Mouse (Mus musculus) MEL (cell line): Measurements from ENCODE around the gene Pla2g6. TPM values are rescaled to one million over a fixed set of nuclear protein-coding genes. Genes with fewer than 3 reads are reported as not detected.

Source experiments
- DNase-seq: peaks from one replicate; pipeline ENCODE4 v3.0.0; 2011; ENCODE audit warnings: low read depth, low spot score
- H3K27ac ChIP-seq: 2 replicates; pipeline ENCODE4 v1.5.1; 2012; ENCODE audit warnings: low read depth, mild to moderate bottlenecking, control low read depth, low read length, moderate library complexity; ENCODE audit not compliant: control insufficient read depth
- H3K27me3 ChIP-seq, 2 experiments: fragments of 150-350 bp in 1 of 2; sonication (generic) in 1 of 2; 2 replicates each; pipeline ENCODE4 v1.6.1; 2012; ENCODE audit warnings: low read length in 2 of 2, mild to moderate bottlenecking in 2 of 2, improper control_type of control experiment in 1 of 2, moderate library complexity in 1 of 2; ENCODE audit not compliant: insufficient read depth in 2 of 2, control insufficient read depth in 1 of 2
- H3K36me3 ChIP-seq, 2 experiments: 2 replicates each; pipeline ENCODE4 v1.6.1; 2012 to 2014; ENCODE audit warnings: low read length in 2 of 2, improper control_type of control experiment in 1 of 2, inconsistent platforms in 1 of 2, mild to moderate bottlenecking in 1 of 2; ENCODE audit not compliant: insufficient read depth in 2 of 2, control insufficient read depth in 1 of 2
- H3K4me1 ChIP-seq, 2 experiments: fragments of 150-350 bp in 1 of 2; sonication (generic) in 1 of 2; 2 replicates each; pipeline ENCODE4 v1.6.1; 2012; ENCODE audit warnings: low read length in 2 of 2, improper control_type of control experiment in 1 of 2, mild to moderate bottlenecking in 1 of 2; ENCODE audit not compliant: insufficient read depth in 2 of 2, control insufficient read depth in 1 of 2
- H3K4me3 ChIP-seq, 2 experiments: fragments of 150-350 bp in 1 of 2; sonication (generic) in 1 of 2; 2 replicates each; pipeline ENCODE4 v1.5.1; 2012; ENCODE audit warnings: low read depth in 2 of 2, low read length in 2 of 2, mild to moderate bottlenecking in 2 of 2, moderate library complexity in 2 of 2, control low read depth in 1 of 2, improper control_type of control experiment in 1 of 2; ENCODE audit not compliant: control insufficient read depth in 1 of 2, insufficient read depth in 1 of 2
- H3K79me2 ChIP-seq: 2 replicates; pipeline ENCODE4 v1.6.1; 2012; ENCODE audit warnings: mild to moderate bottlenecking, low read length, moderate library complexity; ENCODE audit not compliant: control insufficient read depth, poor library complexity, insufficient read depth
- H3K9ac ChIP-seq: 2 replicates; pipeline ENCODE4 v1.6.1; 2012; ENCODE audit warnings: low read depth, mild to moderate bottlenecking, control low read depth, low read length, moderate library complexity; ENCODE audit not compliant: control insufficient read depth, poor library complexity, severe bottlenecking
- H3K9me3 ChIP-seq: fragments of 150-350 bp; sonication (generic); replicated peaks from 2 replicates; pipeline ENCODE4 v1.6.1; 2012; ENCODE audit warnings: mild to moderate bottlenecking, low read length, improper control_type of control experiment, moderate library complexity; ENCODE audit not compliant: insufficient read depth
- BHLHE40 ChIP-seq: IDR thresholded peaks from 2 replicates; pipeline ENCODE4 v1.6.1; 2012; ENCODE audit warnings: low read depth, mild to moderate bottlenecking, inconsistent platforms, low read length, improper control_type of control experiment, borderline replicate concordance
- CHD2 ChIP-seq: IDR thresholded peaks from 2 replicates; pipeline ENCODE4 v1.6.1; 2011; ENCODE audit warnings: low read length, improper control_type of control experiment
- CTCF ChIP-seq, 3 experiments: IDR thresholded peaks in 2 of 3; conservative IDR thresholded peaks in 1 of 3; 2 replicates each; pipeline ENCODE4 v1.5.1; 2011 to 2012; ENCODE audit warnings: low read length in 3 of 3, low read depth in 2 of 3, mild to moderate bottlenecking in 2 of 3, improper control_type of control experiment in 1 of 3, inconsistent platforms in 1 of 3, mixed read lengths in 1 of 3, moderate library complexity in 1 of 3; ENCODE audit not compliant: control insufficient read depth in 1 of 3, insufficient read depth in 1 of 3, poor library complexity in 1 of 3, severe bottlenecking in 1 of 3
- ELF1 ChIP-seq: IDR thresholded peaks from 2 replicates; pipeline ENCODE4 v1.6.1; 2014; ENCODE audit warnings: low read depth, mild to moderate bottlenecking, inconsistent platforms, low read length, improper control_type of control experiment, moderate library complexity
- EP300 ChIP-seq, 2 experiments: IDR thresholded peaks; 2 replicates each; pipeline ENCODE4 v1.6.1; 2011; ENCODE audit warnings: improper control_type of control experiment in 2 of 2, low read length in 2 of 2, low read depth in 1 of 2, mild to moderate bottlenecking in 1 of 2
- ETS1 ChIP-seq: IDR thresholded peaks from 2 replicates; pipeline ENCODE4 v1.6.1; 2012; ENCODE audit warnings: low read depth, mild to moderate bottlenecking, inconsistent platforms, low read length, improper control_type of control experiment, moderate library complexity
- GATA1 ChIP-seq: IDR thresholded peaks from 2 replicates; pipeline ENCODE4 v1.6.1; 2011; ENCODE audit warnings: low read depth, low read length, improper control_type of control experiment
- HCFC1 ChIP-seq: IDR thresholded peaks from 2 replicates; pipeline ENCODE4 v1.6.1; 2012; ENCODE audit warnings: low read depth, mild to moderate bottlenecking, inconsistent platforms, low read length, improper control_type of control experiment, moderate library complexity
- JUND ChIP-seq: IDR thresholded peaks from 2 replicates; pipeline ENCODE4 v1.6.1; 2011; ENCODE audit warnings: low read depth, mild to moderate bottlenecking, improper control_type of control experiment, low read length
- KAT2A ChIP-seq: conservative IDR thresholded peaks from 2 replicates; pipeline ENCODE4 v1.6.1; 2012; ENCODE audit warnings: low read depth, low read length, improper control_type of control experiment, inconsistent platforms
- MAFK ChIP-seq: IDR thresholded peaks from 2 replicates; pipeline ENCODE4 v1.6.1; 2011; ENCODE audit warnings: low read depth, mild to moderate bottlenecking, low read length, improper control_type of control experiment, borderline replicate concordance
- MAX ChIP-seq: IDR thresholded peaks from 2 replicates; pipeline ENCODE4 v1.6.1; 2011; ENCODE audit warnings: low read length, improper control_type of control experiment
- MAZ ChIP-seq: IDR thresholded peaks from 2 replicates; pipeline ENCODE4 v1.6.1; 2012; ENCODE audit warnings: low read depth, mild to moderate bottlenecking, inconsistent platforms, low read length, improper control_type of control experiment
- MEF2A ChIP-seq: IDR thresholded peaks from 2 replicates; pipeline ENCODE4 v1.6.1; 2014; ENCODE audit warnings: low read depth, mild to moderate bottlenecking, inconsistent platforms, low read length, improper control_type of control experiment; ENCODE audit not compliant: poor library complexity, insufficient replicate concordance, severe bottlenecking; ENCODE audit errors: extremely low read depth
- MXI1 ChIP-seq: IDR thresholded peaks from 2 replicates; pipeline ENCODE4 v1.6.1; 2011; ENCODE audit warnings: mild to moderate bottlenecking, low read depth, low read length, improper control_type of control experiment
- MYC ChIP-seq: IDR thresholded peaks from 2 replicates; pipeline ENCODE4 v1.6.1; 2011; ENCODE audit warnings: low read depth, mild to moderate bottlenecking, low read length, improper control_type of control experiment, moderate library complexity
- NELFE ChIP-seq: IDR thresholded peaks from 2 replicates; pipeline ENCODE4 v1.6.1; 2011; ENCODE audit warnings: low read depth, low read length, improper control_type of control experiment
- POLR2A ChIP-seq, 2 experiments: IDR thresholded peaks; 2 replicates each; pipeline ENCODE4 v1.6.1; 2011 to 2012; ENCODE audit warnings: low read length in 2 of 2, mild to moderate bottlenecking in 2 of 2, control low read depth in 1 of 2, improper control_type of control experiment in 1 of 2, low read depth in 1 of 2, moderate library complexity in 1 of 2; ENCODE audit not compliant: control insufficient read depth in 1 of 2, insufficient read depth in 1 of 2, poor library complexity in 1 of 2
- RAD21 ChIP-seq: IDR thresholded peaks from 2 replicates; pipeline ENCODE4 v1.6.1; 2011; ENCODE audit warnings: mild to moderate bottlenecking, low read depth, low read length, improper control_type of control experiment
- RCOR1 ChIP-seq: IDR thresholded peaks from 2 replicates; pipeline ENCODE4 v1.6.1; 2012; ENCODE audit warnings: low read depth, mild to moderate bottlenecking, inconsistent platforms, low read length, improper control_type of control experiment
- SIN3A ChIP-seq: IDR thresholded peaks from 2 replicates; pipeline ENCODE4 v1.6.1; 2012; ENCODE audit warnings: low read length, improper control_type of control experiment, inconsistent platforms
- TAL1 ChIP-seq: IDR thresholded peaks from 2 replicates; pipeline ENCODE4 v1.6.1; 2012; ENCODE audit warnings: mild to moderate bottlenecking, inconsistent platforms, low read length, moderate library complexity, mixed read lengths
- TCF12 ChIP-seq: IDR thresholded peaks from 2 replicates; pipeline ENCODE4 v1.6.1; 2014; ENCODE audit warnings: low read depth, mild to moderate bottlenecking, inconsistent platforms, low read length, improper control_type of control experiment, moderate library complexity
- UBTF ChIP-seq: IDR thresholded peaks from 2 replicates; pipeline ENCODE4 v1.6.1; 2012; ENCODE audit warnings: low read depth, mild to moderate bottlenecking, inconsistent platforms, low read length, improper control_type of control experiment, moderate library complexity, borderline replicate concordance; ENCODE audit not compliant: insufficient read depth
- USF1 ChIP-seq: IDR thresholded peaks from 2 replicates; pipeline ENCODE4 v1.6.1; 2014; ENCODE audit warnings: low read depth, mild to moderate bottlenecking, inconsistent platforms, low read length, improper control_type of control experiment, moderate library complexity
- ZC3H11A ChIP-seq: IDR thresholded peaks from 2 replicates; pipeline ENCODE4 v1.6.1; 2012; ENCODE audit warnings: low read depth, mild to moderate bottlenecking, inconsistent platforms, low read length, improper control_type of control experiment
- ZKSCAN1 ChIP-seq: IDR thresholded peaks from 2 replicates; pipeline ENCODE4 v1.6.1; 2012; ENCODE audit warnings: low read depth, mild to moderate bottlenecking, inconsistent platforms, low read length, improper control_type of control experiment, moderate library complexity
- ZMIZ1 ChIP-seq: IDR thresholded peaks from 2 replicates; pipeline ENCODE4 v1.6.1; 2012; ENCODE audit warnings: low read depth, mild to moderate bottlenecking, inconsistent platforms, low read length, improper control_type of control experiment, moderate library complexity
- ZNF384 ChIP-seq: IDR thresholded peaks from 2 replicates; pipeline ENCODE4 v1.6.1; 2012; ENCODE audit warnings: low read depth, mild to moderate bottlenecking, inconsistent platforms, low read length, improper control_type of control experiment
- polyA plus RNA-seq, 2 experiments: library from polyadenylated mRNA; stranded (reverse) in 1 of 2; unstranded in 1 of 2; fragments of >175 nt in 1 of 2; fragments of >200 nt in 1 of 2; gene quantifications; 2 replicates each; pipeline versions ENCODE4 v1.2.1 to v1.2.4; 2012; ENCODE audit warnings: low replicate concordance in 2 of 2, low read depth in 1 of 2; ENCODE audit not compliant: insufficient read length in 2 of 2, insufficient read depth in 1 of 2, missing spikeins in 1 of 2
- total RNA-seq: library from RNA; depleted of rRNA; stranded (reverse); fragments of 300-350 nt; gene quantifications from 2 replicates; pipeline ENCODE4 v1.2.3, GENCODE M21; 2012

Pla2g6 gene
- total and polyA plus RNA-seq, 3 experiments = 11.8 to 24.7 TPM; not detected in 1

- H3K79me2 ChIP-seq = peaks cover 23% of the 10 kb centered on the region
- peak overlapping the region; percentile 62 for H3K27ac ChIP-seq
- peak; percentile 54 for DNase-seq
- peak overlapping the region; percentile 28 for H3K9ac ChIP-seq
- TF ChIP-seq MEF2A = no peak
- peak; percentile 33; the same call in 1 of the 2 replicates for TF ChIP-seq MAX
- TF ChIP-seq TAL1 = no peak
- 0 out of 2 replicates have a peak, but pooled peaks have one; percentile 9 for TF ChIP-seq MYC
- no peak for TF ChIP-seq JUND
- no peak for TF ChIP-seq ZKSCAN1
- peak; percentile 19 for TF ChIP-seq SIN3A
- no peak for TF ChIP-seq UBTF
- TF ChIP-seq EP300 (IDR thresholded peaks at IDR 0.05; ENCODE audit: low read depth in 1 of 2, low read length in 2 of 2) = peak in 1 of 2 experiments; percentile 52; a peak in 2 of 4 replicates
- TF ChIP-seq NELFE = 0 out of 2 replicates have a peak, but pooled peaks have one; percentile 3
- peak overlapping the region; percentile 12 to 29; a peak in 3 of 4 replicates for H3K4me3 ChIP-seq
- peaks cover 0 to 38% of the 10 kb centered on the region in 2 experiments; a peak in 2 of 4 replicates for H3K36me3 ChIP-seq
- no peaks in the 10 kb centered on the region for H3K9me3 ChIP-seq
- peaks cover 23 to 36% of the 10 kb centered on the region in 2 experiments for H3K4me1 ChIP-seq
- H3K27me3 ChIP-seq = no peaks in the 10 kb centered on the region
These were observed 5.8 kb downstream of the Pla2g6 start for GRCm38 (mm10) chr15:79322281-79322990.

GRCm38 (mm10) chr15:79321733-79322190, 6.4 kb downstream of the Pla2g6 start:
- Histone ChIP-seq H3K27ac (peak overlapping the region; percentile 62), H3K27me3 (no peaks in the 10 kb centered on the region), H3K79me2 (peaks cover 17% of the 10 kb centered on the region), H3K4me3 (peak overlapping the region; percentile 7 to 13; a peak in 2 of 4 replicates), H3K9me3 (no peaks in the 10 kb centered on the region), H3K9ac (peak overlapping the region; percentile 17), H3K4me1 (peaks cover 23 to 32% of the 10 kb centered on the region in 2 experiments), H3K36me3 (peaks cover 0 to 36% of the 10 kb centered on the region in 2 experiments; a peak in 2 of 4 replicates)
- DNase-seq = peak; percentile 13
- peak; percentile 51; the same call in 1 of the 2 replicates for TF ChIP-seq TCF12
- peak; percentile 55; the same call in 1 of the 2 replicates for TF ChIP-seq ZNF384
- TF ChIP-seq ZC3H11A = no peak
- no peak for TF ChIP-seq MYC
- TF ChIP-seq HCFC1 = no peak
- no peak for TF ChIP-seq ZKSCAN1
- TF ChIP-seq ELF1 = no peak
- TF ChIP-seq POLR2A (IDR thresholded peaks at IDR 0.05; ENCODE audit: control insufficient read depth in 1 of 2, insufficient read depth in 1 of 2, low read depth in 1 of 2, low read length in 2 of 2, poor library complexity in 1 of 2) = no peak
- no peak for TF ChIP-seq MAFK
- 0 out of 2 replicates have a peak, but pooled peaks have one; percentile 34 for TF ChIP-seq MAX
- no peak for TF ChIP-seq UBTF
- TF ChIP-seq KAT2A = no peak
- TF ChIP-seq MXI1 = peak; percentile 27; the same call in 1 of the 2 replicates
- TF ChIP-seq MAZ = no peak
- TF ChIP-seq JUND = no peak
- peak; percentile 26; the same call in 1 of the 2 replicates for TF ChIP-seq TAL1
- TF ChIP-seq GATA1 = peak; percentile 66
- no peak for TF ChIP-seq ZMIZ1
- TF ChIP-seq RCOR1 = no peak
- peak; percentile 73; the same call in 1 of the 2 replicates for TF ChIP-seq USF1
- no peak for TF ChIP-seq RAD21
- peak; percentile 77 for TF ChIP-seq ETS1
- TF ChIP-seq CHD2 = no peak
- TF ChIP-seq BHLHE40 = peak; percentile 45; the same call in 1 of the 2 replicates
- TF ChIP-seq CTCF (IDR thresholded peaks at IDR 0.05 in 2 of 3, conservative IDR thresholded peaks at IDR 0.05 in 1 of 3; ENCODE audit: control insufficient read depth in 1 of 3, insufficient read depth in 1 of 3, low read depth in 2 of 3, low read length in 3 of 3, poor library complexity in 1 of 3, severe bottlenecking in 1 of 3) = no peak
